Mouse (Mus musculus) kidney, embryonic 14.5 days (tissue): ENCODE results near the gene Lrrtm3. TPM values are rescaled to one million over a fixed set of nuclear protein-coding genes. Genes with fewer than 3 reads are reported as not detected.

Experiments
- ATAC-seq: fragments of 200-750 bp; cut with Nextera tagmentation; 2 replicates; pipeline ENCODE4 v1.8.0; 2017; ENCODE audit warnings: moderate number of reproducible peaks, mild to moderate bottlenecking, moderate TSS enrichment, moderate library complexity; ENCODE audit not compliant: low FRiP score, low TSS enrichment
- H3K27ac ChIP-seq: fragments of 300-500 bp; sonication (generic); 2 replicates; pipeline ENCODE4 v1.5.1; 2014; ENCODE audit warnings: low read depth, mild to moderate bottlenecking, low read length, moderate library complexity, mixed read lengths
- H3K27me3 ChIP-seq: fragments of 300-500 bp; sonication (generic); 2 replicates; pipeline ENCODE4 v1.6.1; 2014; ENCODE audit warnings: mild to moderate bottlenecking, low read length; ENCODE audit not compliant: control insufficient read depth, insufficient read depth
- H3K36me3 ChIP-seq: fragments of 300-500 bp; sonication (generic); 2 replicates; pipeline ENCODE4 v1.6.1; 2014; ENCODE audit warnings: low read length, mixed read lengths; ENCODE audit not compliant: control insufficient read depth, insufficient read depth
- H3K4me1 ChIP-seq: fragments of 300-500 bp; sonication (generic); 2 replicates; pipeline ENCODE4 v1.6.1; 2014; ENCODE audit warnings: low read length, mixed read lengths; ENCODE audit not compliant: control insufficient read depth, insufficient read depth
- H3K4me2 ChIP-seq: fragments of 300-500 bp; sonication (generic); replicated peaks from 2 replicates; pipeline ENCODE4 v1.6.1; 2014; ENCODE audit warnings: low read depth, mild to moderate bottlenecking, low read length
- H3K4me3 ChIP-seq: fragments of 300-500 bp; sonication (generic); 2 replicates; pipeline ENCODE4 v1.5.1; 2014; ENCODE audit warnings: mild to moderate bottlenecking, low read length
- H3K9ac ChIP-seq: fragments of 300-500 bp; sonication (generic); 2 replicates; pipeline ENCODE4 v1.6.1; 2014; ENCODE audit warnings: low read depth, mild to moderate bottlenecking, low read length, moderate library complexity
- H3K9me3 ChIP-seq: fragments of 300-500 bp; sonication (generic); 2 replicates; pipeline ENCODE4 v1.6.1; 2016; ENCODE audit warnings: low read length; ENCODE audit not compliant: control insufficient read depth
- WGBS: fragments of 180-500 bp; shearing (Covaris S2); extraction: QIAGEN DNeasy Blood & Tissue Kit; methylation state at CpG from one replicate; pipeline ENCODE4 v1.1.7; 2014; 5-methylcytosine and 5-hydroxymethylcytosine counted together
- polyA plus RNA-seq: library from polyadenylated mRNA; unstranded; fragments of >200 nt; fragmentation: Nextera tagmentation; extraction: Ambion mirVana; gene quantifications from 2 replicates; pipeline ENCODE4 v1.2.1, GENCODE M21; 2014

Lrrtm3 gene
- polyA plus RNA-seq, 1 experiment from 2014 or later, result 0.16 TPM

GRCm38 (mm10) chr10:64020347-64020746, 69.7 kb downstream of the Lrrtm3 start:
- Histone ChIP-seq H3K36me3 (no peaks in the 10 kb centered on the region), H3K9me3 (no peaks in the 10 kb centered on the region), H3K4me3 (no peak overlapping the region), H3K27me3 (no peaks in the 10 kb centered on the region), H3K4me2 (no peak overlapping the region), H3K9ac (no peak overlapping the region), H3K4me1 (no peaks in the 10 kb centered on the region), H3K27ac (no peak overlapping the region)
- no peak for ATAC-seq
- WGBS, result 78% methylated on average over 1 of the region's 1 CpGs

- Histone ChIP-seq H3K4me2 (no peak overlapping the region), H3K4me1 (no peaks in the 10 kb centered on the region), H3K27me3 (no peaks in the 10 kb centered on the region), H3K9me3 (no peaks in the 10 kb centered on the region), H3K27ac (no peak overlapping the region), H3K4me3 (no peak overlapping the region), H3K36me3 (no peaks in the 10 kb centered on the region), H3K9ac (no peak overlapping the region)
- no peak for ATAC-seq
- 84% methylated on average over 9 of the region's 9 CpGs for WGBS
These were observed 88.1 kb downstream of the Lrrtm3 start for GRCm38 (mm10) chr10:64001996-64002395.

- no peak overlapping the region for H3K4me2 ChIP-seq
- no peak overlapping the region for H3K9ac ChIP-seq
- H3K36me3 ChIP-seq, result no peaks in the 10 kb centered on the region
- 75% methylated on average over 6 of the region's 6 CpGs for WGBS
- H3K27me3 ChIP-seq, result no peaks in the 10 kb centered on the region
- ATAC-seq, result no peak
- no peaks in the 10 kb centered on the region for H3K4me1 ChIP-seq
- no peaks in the 10 kb centered on the region for H3K9me3 ChIP-seq
- no peak overlapping the region for H3K27ac ChIP-seq
- no peak overlapping the region for H3K4me3 ChIP-seq
These were observed 88.5 kb downstream of the Lrrtm3 start for GRCm38 (mm10) chr10:64001531-64001930.

- no peaks in the 10 kb centered on the region for H3K27me3 ChIP-seq
- H3K27ac ChIP-seq, result no peak overlapping the region
- H3K4me3 ChIP-seq, result no peak overlapping the region
- ATAC-seq, result no peak
- H3K4me2 ChIP-seq, result no peak overlapping the region
- 83% methylated on average over 5 of the region's 5 CpGs for WGBS
- no peaks in the 10 kb centered on the region for H3K4me1 ChIP-seq
- H3K9ac ChIP-seq, result no peak overlapping the region
- no peaks in the 10 kb centered on the region for H3K36me3 ChIP-seq
- no peaks in the 10 kb centered on the region for H3K9me3 ChIP-seq
These were observed 95.8 kb downstream of the Lrrtm3 start for GRCm38 (mm10) chr10:63994251-63994650.

- Histone ChIP-seq H3K9ac (no peak overlapping the region), H3K9me3 (no peaks in the 10 kb centered on the region), H3K36me3 (no peaks in the 10 kb centered on the region), H3K4me2 (no peak overlapping the region), H3K27ac (no peak overlapping the region), H3K4me3 (no peak overlapping the region), H3K27me3 (no peaks in the 10 kb centered on the region), H3K4me1 (no peaks in the 10 kb centered on the region)
- ATAC-seq, result no peak
- 68% methylated on average over 4 of the region's 4 CpGs for WGBS
These were observed 104.5 kb downstream of the Lrrtm3 start for GRCm38 (mm10) chr10:63985576-63985975.

- no peak overlapping the region for H3K4me2 ChIP-seq
- H3K4me3 ChIP-seq, result no peak overlapping the region
- no peaks in the 10 kb centered on the region for H3K4me1 ChIP-seq
- no peak overlapping the region for H3K9ac ChIP-seq
- no peaks in the 10 kb centered on the region for H3K9me3 ChIP-seq
- 67% methylated on average over 2 of the region's 2 CpGs for WGBS
- H3K27me3 ChIP-seq, result no peaks in the 10 kb centered on the region
- no peak for ATAC-seq
- no peak overlapping the region for H3K27ac ChIP-seq
- no peaks in the 10 kb centered on the region for H3K36me3 ChIP-seq
These were observed 110.7 kb downstream of the Lrrtm3 start for GRCm38 (mm10) chr10:63979410-63979809.

GRCm38 (mm10) chr10:63978969-63979368, 111.1 kb downstream of the Lrrtm3 start:
- WGBS, result 83% methylated on average over 5 of the region's 5 CpGs
- no peak for ATAC-seq
- no peak overlapping the region for H3K27ac ChIP-seq

GRCm38 (mm10) chr10:63978535-63978934, 111.5 kb downstream of the Lrrtm3 start:
- WGBS, result 49% methylated on average over 3 of the region's 3 CpGs
- no peak for ATAC-seq

More at GRCm38 (mm10) chr10:63978969-63979368, 111.1 kb downstream of the Lrrtm3 start:
- H3K9ac ChIP-seq, result no peak overlapping the region
- no peaks in the 10 kb centered on the region for H3K4me1 ChIP-seq
- H3K36me3 ChIP-seq, result no peaks in the 10 kb centered on the region
- no peak overlapping the region for H3K4me2 ChIP-seq
- H3K9me3 ChIP-seq, result no peaks in the 10 kb centered on the region
- H3K27me3 ChIP-seq, result no peaks in the 10 kb centered on the region
- no peak overlapping the region for H3K4me3 ChIP-seq

GRCm38 (mm10) chr10:63978101-63978500, 112.0 kb downstream of the Lrrtm3 start:
- H3K4me2 ChIP-seq, result peak overlapping the region; percentile 21
- no peak overlapping the region for H3K27ac ChIP-seq
- ATAC-seq, result no peak
- H3K4me1 ChIP-seq, result no peaks in the 10 kb centered on the region
- 33% methylated on average over 11 of the region's 11 CpGs for WGBS
- no peaks in the 10 kb centered on the region for H3K27me3 ChIP-seq
- H3K9me3 ChIP-seq, result no peaks in the 10 kb centered on the region
- no peak overlapping the region for H3K4me3 ChIP-seq
- H3K9ac ChIP-seq, result no peak overlapping the region
- no peaks in the 10 kb centered on the region for H3K36me3 ChIP-seq

More at GRCm38 (mm10) chr10:63978535-63978934, 111.5 kb downstream of the Lrrtm3 start:
- Histone ChIP-seq H3K4me2 (no peak overlapping the region), H3K9me3 (no peaks in the 10 kb centered on the region), H3K27me3 (no peaks in the 10 kb centered on the region), H3K27ac (no peak overlapping the region), H3K4me3 (no peak overlapping the region), H3K9ac (no peak overlapping the region), H3K4me1 (no peaks in the 10 kb centered on the region), H3K36me3 (no peaks in the 10 kb centered on the region)
